Mouse (Mus musculus): ENCODE results near the gene Adamts4.

The Adamts4 gene

DNA sequence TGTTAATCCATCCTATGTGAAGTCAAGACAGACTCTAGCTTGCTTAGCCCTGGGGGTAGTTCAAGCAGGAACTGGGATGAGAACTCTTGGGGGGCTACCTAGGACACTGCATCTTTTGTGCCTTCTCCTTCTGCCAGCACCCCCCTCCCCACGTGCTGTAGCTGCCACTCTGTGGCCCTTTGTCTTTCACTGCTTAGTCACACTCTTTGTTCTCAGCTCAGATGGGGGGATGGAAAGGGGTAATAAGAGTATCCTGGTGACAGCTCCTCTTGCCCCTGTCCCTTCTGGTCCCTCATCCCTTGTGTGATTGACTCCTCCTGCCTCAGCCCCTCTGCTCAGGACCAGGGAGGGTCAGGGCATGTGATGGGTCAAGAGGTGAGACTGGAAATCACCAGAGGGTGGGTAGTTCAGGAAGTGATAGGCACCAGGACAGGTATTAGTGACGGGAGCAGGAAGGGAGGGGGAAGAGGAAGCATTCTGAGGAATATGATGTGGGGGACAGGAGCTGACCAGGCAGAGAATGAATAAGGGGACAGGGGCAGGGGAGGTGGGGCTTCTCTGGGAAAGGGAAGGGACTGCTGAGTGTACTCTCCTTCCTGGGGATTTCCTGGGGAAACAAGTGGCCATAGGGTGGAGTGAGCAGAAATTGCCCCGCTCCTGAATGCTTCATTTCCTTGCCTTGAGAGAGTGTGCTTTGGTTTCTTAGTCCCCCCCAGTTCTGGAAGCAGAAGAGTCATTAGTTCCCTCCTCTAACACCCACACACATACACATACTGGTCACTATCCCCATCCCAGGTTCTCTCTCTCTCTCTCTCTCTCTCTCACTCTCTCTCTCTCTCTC, 1.6 kb upstream of the Adamts4 start:
- in situ Hi-C loops (cut with MboI; ENCODE audit: low pct_unique_long_range_greater_than_20kb in 1 of 2, low sequenced_read_pairs in 2 of 2, unreplicated experiment in 1 of 2): no loop called here

DNA sequence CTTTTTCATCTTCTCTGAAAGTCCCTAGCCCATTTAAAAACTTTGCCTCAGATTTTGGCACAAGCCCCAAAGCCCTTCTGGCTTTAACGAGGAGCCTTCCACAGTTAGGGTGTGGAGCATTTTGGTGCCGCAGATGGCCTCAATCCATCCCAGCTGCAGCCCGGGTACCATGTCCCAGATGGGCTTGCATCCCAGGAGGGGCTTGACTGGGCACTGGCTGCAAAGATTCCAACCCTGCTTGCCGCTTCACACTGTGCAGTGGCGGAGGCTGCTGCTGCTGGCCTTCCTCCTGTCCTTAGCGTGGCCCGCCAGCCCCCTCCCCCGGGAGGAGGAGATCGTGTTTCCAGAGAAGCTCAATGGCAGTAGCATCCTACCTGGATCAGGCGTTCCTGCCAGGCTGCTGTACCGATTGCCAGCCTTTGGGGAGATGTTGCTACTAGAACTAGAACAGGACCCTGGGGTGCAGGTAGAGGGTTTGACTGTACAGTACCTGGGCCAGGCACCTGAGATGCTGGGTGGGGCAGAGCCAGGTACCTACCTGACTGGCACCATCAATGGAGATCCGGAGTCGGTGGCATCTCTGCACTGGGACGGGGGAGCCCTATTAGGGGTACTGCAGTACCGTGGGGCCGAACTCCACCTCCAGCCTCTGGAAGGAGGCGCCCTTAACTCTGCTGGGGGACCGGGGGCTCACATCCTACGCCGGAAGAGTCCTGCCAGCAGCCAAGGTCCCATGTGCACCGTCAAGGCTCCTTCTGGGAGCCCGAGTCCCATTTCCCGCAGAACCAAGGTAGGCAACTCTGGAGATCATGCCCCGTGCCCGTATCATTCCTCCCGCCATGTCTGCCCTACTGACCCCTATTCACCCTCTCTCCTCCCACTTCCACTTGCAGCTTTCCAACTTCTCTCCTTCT, 716 bp downstream of the Adamts4 start, which contains the start of gene Ndufs2:
Gene Ndufs2 (minus strand): TSS at position 709 of the 914 bp plus-strand sequence.
- in situ Hi-C loops (cut with MboI; ENCODE audit: low pct_unique_long_range_greater_than_20kb in 1 of 2, low sequenced_read_pairs in 2 of 2, unreplicated experiment in 1 of 2): no loop called here

DNA sequence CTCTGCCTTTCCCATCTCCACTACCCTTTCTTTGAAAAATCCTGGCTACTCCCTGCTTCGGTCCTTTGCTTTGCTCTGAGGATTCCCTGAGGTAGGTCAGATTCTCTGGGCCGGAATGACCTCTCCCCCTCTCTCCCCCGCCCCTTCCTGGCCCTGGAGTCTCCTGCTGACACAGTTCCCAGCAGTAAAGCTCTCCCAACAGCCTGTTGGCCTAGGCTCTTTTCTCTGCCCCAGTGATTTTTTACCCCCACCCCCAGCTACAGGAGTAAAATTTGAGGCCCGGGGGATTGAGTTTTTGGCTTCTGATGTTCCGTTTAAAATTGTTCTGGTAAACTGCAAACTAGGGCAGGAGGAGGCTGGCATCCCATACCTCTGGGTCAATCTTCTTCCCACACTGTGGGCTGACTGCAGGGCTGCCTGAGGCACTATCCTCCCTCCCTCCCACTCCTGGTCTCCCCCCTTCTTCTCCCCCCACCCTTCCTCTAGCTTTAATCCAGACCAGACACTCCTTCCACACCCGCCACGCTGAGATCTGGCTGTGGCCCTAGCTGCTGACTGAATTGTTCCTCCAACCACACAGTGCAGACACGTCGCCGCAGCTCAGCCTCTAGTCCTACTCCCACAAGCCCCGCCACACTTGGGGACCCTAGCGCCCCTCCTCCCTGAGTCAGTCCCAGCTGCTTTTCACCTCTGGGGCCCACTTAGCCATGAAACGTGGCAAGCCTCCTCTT, 1.5 kb downstream of the Adamts4 start:
- in situ Hi-C loops (cut with MboI; ENCODE audit: low pct_unique_long_range_greater_than_20kb in 1 of 2, low sequenced_read_pairs in 2 of 2, unreplicated experiment in 1 of 2): no loop called here

DNA sequence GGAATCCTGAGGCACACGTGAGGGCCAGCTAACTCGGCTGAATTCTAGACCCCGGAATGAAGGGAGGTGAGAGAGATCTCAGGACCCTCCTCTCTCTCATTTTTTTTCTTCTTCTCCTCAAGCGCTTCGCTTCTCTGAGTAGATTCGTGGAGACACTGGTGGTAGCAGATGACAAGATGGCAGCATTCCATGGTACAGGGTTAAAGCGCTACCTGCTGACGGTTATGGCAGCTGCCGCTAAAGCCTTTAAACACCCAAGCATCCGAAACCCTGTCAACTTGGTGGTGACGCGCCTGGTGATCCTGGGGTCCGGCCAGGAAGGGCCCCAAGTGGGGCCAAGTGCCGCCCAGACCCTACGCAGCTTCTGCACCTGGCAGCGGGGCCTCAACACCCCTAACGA, 2.2 kb downstream of the Adamts4 start:
- in situ Hi-C loops (cut with MboI; ENCODE audit: low pct_unique_long_range_greater_than_20kb in 1 of 2, low sequenced_read_pairs in 2 of 2, unreplicated experiment in 1 of 2): no loop called here

DNA sequence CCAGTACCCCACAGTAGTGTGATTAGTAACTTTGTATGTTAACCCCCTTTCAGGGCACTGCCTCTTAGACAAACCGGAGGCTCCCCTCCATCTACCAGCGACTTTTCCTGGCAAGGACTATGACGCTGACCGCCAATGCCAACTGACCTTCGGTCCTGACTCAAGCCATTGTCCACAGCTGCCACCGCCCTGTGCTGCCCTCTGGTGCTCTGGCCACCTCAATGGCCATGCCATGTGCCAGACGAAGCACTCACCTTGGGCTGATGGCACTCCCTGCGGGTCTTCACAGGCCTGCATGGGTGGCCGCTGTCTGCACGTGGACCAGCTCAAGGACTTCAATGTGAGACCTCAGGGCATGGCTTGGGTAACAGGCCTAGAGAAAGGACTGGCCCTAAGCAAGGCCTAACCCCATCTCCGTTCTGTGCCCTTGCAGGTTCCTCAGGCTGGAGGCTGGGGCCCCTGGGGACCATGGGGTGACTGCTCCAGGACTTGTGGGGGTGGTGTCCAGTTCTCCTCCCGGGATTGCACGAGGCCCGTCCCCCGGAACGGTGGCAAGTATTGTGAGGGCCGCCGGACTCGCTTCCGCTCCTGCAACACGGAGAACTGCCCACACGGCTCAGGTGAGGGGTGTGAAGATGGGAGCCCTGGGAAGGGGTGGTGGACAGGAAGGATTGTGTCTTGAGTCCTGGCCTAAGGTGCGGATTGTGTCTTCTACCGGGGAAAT, 6.0 kb downstream of the Adamts4 start:
- in situ Hi-C loops (cut with MboI; ENCODE audit: low pct_unique_long_range_greater_than_20kb in 1 of 2, low sequenced_read_pairs in 2 of 2, unreplicated experiment in 1 of 2): no loop called here

DNA sequence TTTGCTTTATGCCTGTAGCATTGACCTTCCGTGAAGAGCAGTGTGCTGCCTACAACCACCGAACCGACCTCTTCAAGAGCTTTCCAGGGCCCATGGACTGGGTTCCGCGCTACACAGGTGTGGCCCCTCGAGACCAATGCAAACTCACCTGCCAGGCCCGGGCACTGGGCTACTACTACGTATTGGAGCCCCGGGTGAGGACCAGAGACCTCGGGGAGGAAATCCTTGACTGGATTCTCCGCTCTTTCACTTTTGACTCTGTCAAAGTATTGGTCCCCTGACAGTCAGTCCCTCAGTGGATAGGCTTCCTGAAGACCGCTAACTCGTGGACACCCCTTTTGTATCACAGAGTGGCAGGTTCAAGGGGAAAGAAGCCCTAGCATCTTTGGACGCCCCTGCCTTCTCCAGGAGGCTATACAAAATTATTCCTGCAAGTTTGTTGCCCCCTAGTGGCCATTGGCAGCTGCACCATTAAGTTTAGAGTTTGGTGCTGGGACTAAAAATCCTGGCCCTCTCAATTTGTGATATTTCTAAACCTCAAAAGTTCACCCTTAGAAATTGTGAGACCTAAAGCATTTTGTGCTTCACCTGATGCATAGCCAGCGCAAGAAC, 6.8 kb downstream of the Adamts4 start:
- in situ Hi-C loops (cut with MboI; ENCODE audit: low pct_unique_long_range_greater_than_20kb in 1 of 2, low sequenced_read_pairs in 2 of 2, unreplicated experiment in 1 of 2): no loop called here

DNA sequence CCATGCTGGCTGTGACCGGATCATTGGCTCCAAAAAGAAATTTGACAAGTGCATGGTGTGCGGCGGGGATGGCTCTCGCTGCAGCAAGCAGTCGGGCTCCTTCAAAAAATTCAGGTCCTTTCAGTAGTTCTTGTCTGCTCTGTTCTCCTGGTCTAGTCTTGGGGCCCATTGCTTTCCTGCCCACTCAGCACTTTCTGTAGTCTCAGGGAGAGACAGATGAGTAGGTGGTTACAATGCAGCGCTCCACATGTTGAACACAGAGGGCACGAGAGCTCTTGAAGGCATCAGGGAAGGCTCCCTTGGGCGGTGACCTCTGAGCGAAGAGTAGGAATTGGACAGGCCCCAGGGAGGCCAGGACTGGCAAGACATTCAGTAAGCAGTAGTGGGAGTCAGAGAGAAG, 7.6 kb downstream of the Adamts4 start:
- in situ Hi-C loops (cut with MboI; ENCODE audit: low pct_unique_long_range_greater_than_20kb in 1 of 2, low sequenced_read_pairs in 2 of 2, unreplicated experiment in 1 of 2): no loop called here

DNA sequence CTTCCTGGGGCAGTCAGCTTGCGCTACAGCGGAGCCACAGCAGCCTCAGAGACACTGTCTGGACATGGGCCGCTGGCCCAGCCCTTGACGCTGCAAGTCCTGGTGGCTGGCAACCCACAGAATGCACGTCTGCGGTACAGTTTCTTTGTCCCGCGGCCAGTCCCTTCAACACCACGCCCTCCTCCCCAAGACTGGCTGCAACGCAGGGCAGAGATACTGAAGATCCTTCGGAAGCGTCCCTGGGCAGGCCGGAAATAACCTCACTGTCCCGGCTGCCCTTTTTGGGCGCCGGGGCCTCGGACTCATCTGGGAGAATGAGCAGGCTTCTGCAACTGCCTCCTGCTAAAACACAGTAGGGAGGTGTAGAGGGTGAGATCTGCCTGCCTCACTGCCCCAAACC, 8.7 kb downstream of the Adamts4 start:
- in situ Hi-C loops (cut with MboI; ENCODE audit: low pct_unique_long_range_greater_than_20kb in 1 of 2, low sequenced_read_pairs in 2 of 2, unreplicated experiment in 1 of 2): no loop called here

DNA sequence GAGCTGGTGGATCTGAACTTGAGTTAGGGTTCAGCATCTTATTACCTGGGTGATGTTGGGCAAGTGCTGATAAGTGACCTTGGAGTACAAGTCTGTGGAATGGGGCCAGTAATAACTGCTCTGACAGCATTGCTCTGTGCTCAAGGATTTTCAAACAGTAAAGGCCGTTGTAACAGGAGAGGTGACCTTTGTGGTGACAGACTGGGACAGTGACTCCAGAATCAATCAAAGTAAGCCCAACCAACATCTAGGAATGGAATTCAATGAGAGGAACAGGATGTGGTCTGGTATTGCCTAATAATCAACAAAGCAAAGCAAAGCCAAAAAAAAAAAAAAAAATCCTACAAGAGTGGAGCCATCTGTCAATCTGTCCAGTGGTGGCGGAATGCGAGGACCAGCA, 10.1 kb downstream of the Adamts4 start:
- in situ Hi-C loops (cut with MboI; ENCODE audit: low pct_unique_long_range_greater_than_20kb in 1 of 2, low sequenced_read_pairs in 2 of 2, unreplicated experiment in 1 of 2): no loop called here

DNA sequence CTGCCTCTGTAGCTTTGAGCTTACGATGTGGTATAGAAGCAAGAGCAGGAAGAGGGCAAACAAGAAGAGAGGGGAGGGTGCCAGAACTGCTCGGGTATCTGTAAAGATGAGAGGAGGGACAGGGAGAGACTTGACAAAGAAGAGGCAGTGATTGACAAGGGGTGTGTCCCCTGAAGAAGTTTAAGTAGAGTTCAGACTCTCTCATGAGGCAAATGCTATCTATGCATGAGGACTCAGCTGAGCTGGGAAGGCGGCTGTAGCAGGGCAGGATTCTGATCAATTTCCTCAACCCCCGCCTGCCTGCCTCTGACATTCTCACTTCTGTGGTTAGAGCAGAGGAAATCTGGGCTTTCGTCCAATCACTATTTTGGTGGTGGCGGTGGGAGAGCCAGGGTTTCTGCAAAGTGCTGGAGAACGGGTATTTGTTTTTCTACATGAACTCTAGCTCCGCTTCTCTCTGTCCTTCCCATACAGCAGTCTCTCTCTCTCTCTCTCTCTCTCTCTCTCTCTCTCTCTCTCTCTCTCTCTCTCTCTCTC, 12.4 kb downstream of the Adamts4 start:
- in situ Hi-C loops (cut with MboI; ENCODE audit: low pct_unique_long_range_greater_than_20kb in 1 of 2, low sequenced_read_pairs in 2 of 2, unreplicated experiment in 1 of 2): no loop called here

DNA sequence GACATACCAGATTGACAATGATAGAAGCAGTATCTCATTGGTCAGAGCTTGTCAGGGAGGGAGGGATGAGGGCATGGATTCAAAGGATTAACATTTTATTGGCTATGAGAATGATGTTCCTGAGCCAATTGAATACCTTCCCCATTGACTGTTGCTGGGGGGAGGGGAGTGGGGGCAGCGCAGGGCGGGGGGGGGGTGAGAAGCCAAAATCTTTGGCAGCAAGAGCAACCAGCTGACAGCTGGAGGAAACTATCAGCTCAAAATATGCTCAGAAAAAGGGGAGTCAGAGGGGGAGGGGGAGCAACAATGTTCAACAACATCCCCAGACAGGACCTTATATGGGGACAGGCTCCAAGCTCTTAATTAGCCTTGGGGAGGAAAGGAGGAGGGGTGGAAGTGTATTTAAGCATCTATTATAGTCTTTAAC, 13.0 kb downstream of the Adamts4 start:
- in situ Hi-C loops (cut with MboI; ENCODE audit: low pct_unique_long_range_greater_than_20kb in 1 of 2, low sequenced_read_pairs in 2 of 2, unreplicated experiment in 1 of 2): no loop called here

DNA sequence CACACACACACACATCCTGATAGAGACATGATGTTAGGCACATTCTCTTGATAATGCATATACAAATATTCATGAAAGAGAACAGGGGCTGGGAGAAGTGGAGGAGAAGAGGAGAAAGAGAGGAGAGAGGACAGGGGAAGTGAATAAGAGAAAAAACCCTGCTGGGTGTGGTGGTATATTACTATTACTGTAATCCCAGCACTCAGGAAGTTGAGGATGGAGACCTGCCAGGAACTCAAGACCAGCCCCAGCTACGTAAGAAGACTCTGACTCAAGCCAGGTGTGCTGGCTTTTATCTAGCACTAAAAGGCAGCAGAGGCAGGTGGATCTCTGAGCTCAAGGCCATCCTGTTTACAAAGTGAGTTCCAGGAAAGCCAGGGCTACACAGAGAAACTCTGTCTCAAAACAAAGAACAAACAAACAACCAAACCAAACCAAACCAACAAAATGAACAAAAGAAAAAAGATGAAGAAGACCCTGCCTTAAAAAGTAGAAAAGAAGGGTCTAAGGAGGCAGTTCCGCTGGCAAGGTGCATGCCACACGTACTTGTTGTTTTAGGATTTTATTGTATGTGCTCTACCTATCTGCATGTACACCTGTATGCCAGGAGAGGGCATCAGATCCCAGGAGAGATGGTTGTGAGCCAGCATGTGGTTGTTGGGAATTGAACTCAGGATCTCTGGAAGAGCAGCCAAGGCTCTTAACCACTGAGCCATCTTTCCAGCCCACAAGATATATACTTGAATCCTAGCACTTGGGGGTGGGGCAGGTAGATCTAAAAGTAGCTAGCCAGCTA, 13.6 kb downstream of the Adamts4 start:
- in situ Hi-C loops (cut with MboI; ENCODE audit: low pct_unique_long_range_greater_than_20kb in 1 of 2, low sequenced_read_pairs in 2 of 2, unreplicated experiment in 1 of 2): no loop called here

DNA sequence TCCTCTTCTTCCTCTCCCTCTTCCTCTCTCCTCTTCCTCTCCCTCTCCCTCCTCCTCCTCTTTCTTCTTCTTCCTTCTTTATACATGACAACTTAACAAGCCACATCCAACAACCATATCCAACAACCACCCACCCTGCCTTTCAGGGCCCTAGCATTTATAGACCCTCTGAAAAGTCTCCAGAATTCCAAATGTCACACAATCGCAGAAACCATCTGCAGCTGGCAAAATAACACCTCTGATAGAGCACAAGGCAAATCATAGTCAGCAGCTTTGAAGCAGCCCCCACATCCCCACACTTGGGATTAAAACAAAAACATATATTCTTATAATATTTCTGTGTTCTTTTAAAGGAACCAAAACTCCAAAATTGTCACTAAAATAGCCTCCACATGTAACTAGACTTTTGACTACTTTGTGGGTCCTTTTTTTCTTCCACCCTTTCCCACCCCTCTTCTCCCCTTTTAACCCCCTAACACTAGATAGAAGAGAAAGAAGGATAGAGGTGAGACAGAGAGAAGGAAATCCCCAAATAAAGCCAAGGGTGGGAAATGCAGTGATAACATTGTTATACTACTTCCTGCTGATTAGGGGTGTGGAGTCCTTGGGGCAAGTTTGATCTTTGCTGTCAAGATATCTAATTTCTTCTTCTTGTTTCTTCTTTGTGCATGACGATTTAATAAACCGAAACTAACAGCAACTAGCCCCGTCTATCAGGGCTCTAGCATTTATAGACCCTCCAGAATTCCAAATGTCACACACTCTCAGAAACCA, 15.9 kb downstream of the Adamts4 start:
- in situ Hi-C loops (cut with MboI; ENCODE audit: low pct_unique_long_range_greater_than_20kb in 1 of 2, low sequenced_read_pairs in 2 of 2, unreplicated experiment in 1 of 2): no loop called here

DNA sequence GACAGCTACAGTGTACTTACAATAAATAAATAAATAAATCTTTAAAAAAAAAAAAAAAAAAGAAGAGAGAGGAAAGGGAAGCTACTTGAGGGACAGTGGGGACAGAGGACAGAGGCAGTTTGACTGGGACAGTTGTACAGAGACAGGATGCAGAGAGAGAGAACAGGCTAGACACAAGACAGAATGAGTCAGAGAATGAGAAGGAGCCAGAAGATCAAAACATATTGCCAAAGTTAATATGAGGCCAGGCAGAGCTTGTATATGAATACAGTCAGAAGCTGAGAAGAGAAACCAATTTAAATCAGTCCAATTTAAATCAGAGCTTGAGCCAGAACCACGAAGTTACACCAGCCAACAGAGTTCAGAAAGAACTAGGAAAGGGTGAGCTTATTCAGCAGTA, 18.1 kb downstream of the Adamts4 start:
- in situ Hi-C loops (cut with MboI; ENCODE audit: low pct_unique_long_range_greater_than_20kb in 1 of 2, low sequenced_read_pairs in 2 of 2, unreplicated experiment in 1 of 2): no loop called here

DNA sequence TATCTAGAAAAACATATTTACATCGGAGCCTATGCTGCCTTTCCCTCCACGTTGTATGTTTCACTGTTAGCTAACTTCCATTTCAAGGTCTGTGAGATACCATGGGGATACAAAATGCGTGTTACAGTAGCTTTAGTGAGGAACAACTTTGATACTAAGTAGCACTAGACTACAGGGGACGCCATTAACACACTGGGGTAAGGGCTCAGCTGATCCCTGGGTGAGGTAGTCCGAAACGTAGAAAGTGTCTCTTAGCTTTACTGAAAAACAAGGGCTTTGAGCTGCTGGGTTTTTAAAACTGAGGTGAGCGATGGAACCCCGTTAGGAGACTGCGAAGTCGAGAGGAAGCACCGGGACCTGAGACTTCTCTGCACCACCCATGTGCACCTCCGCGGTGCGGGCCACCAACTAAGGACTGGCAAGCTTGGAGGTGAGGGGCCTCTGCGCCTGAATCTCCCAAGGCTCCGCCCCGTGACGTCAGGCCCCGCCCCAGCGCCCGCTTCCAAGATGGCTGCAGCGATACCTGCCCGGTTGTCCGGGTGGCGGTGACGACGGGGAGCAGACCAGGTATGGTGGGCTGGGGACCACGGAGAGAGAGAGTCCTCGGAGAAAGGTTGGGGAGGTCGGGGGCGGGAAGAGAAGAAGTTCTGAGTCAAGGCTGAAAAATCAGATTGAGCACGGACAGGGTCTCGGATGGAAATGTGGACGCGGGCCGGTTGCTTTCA, 19.8 kb downstream of the Adamts4 start, which contains the start of gene B4galt3:
Gene B4galt3 (plus strand): TSS at position 481 of the 725 bp plus-strand sequence.
- in situ Hi-C loops (cut with MboI; ENCODE audit: low pct_unique_long_range_greater_than_20kb in 1 of 2, low sequenced_read_pairs in 2 of 2, unreplicated experiment in 1 of 2): no loop called here

DNA sequence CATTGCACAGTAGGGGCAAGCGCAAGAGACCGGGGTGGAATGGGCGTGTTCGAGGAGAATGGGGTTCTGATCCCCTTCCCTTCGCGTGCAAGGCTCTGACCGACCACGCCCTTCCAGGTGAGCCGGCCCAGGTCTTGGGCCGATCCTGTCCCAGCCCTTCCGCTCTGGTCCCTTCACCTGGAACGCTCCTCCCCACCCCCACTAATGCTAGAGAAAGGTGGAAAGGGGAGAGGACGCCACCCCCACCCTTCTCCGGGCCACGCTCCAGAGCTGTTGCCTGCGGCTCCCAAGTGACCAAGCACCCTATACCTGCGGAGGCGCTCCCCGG, 20.3 kb downstream of the Adamts4 start:
- in situ Hi-C loops (cut with MboI; ENCODE audit: low pct_unique_long_range_greater_than_20kb in 1 of 2, low sequenced_read_pairs in 2 of 2, unreplicated experiment in 1 of 2): no loop called here

Data from mouse embryonic stem cell (cell line).